Mouse (Mus musculus): ENCODE results near the gene Slc12a9.

Slc12a9 gene

GRCm38 (mm10) chr5:137333512-137334174, at the start of gene Slc12a9:
TSS of gene Slc12a9 (minus strand) at chr5:137333597.
- DNase-seq (ENCODE audit: low spot score in 2 of 2), result peak; percentile 89 to 97

- DNase-seq (ENCODE audit: low spot score in 2 of 2), result no peak
These were observed 47.8 kb upstream of the Slc12a9 start for GRCm38 (mm10) chr5:137381152-137381551.

GRCm38 (mm10) chr5:137377603-137378002, 44.2 kb upstream of the Slc12a9 start:
- DNase-seq (ENCODE audit: low spot score in 2 of 2), result no peak

GRCm38 (mm10) chr5:137377176-137377575, 43.8 kb upstream of the Slc12a9 start:
- DNase-seq (ENCODE audit: low spot score in 2 of 2), result no peak

GRCm38 (mm10) chr5:137376722-137377121, 43.3 kb upstream of the Slc12a9 start:
- no peak for DNase-seq (ENCODE audit: low spot score in 2 of 2)

GRCm38 (mm10) chr5:137376198-137376597, 42.8 kb upstream of the Slc12a9 start:
- DNase-seq (ENCODE audit: low spot score in 2 of 2), result no peak

- DNase-seq (ENCODE audit: low spot score in 2 of 2), result no peak
These were observed 42.2 kb upstream of the Slc12a9 start for GRCm38 (mm10) chr5:137375627-137376026.

- DNase-seq (ENCODE audit: low spot score in 2 of 2), result no peak
These were observed 41.2 kb upstream of the Slc12a9 start for GRCm38 (mm10) chr5:137374521-137375080.

- DNase-seq (ENCODE audit: low spot score in 2 of 2), result no peak
These were observed 40.1 kb upstream of the Slc12a9 start for GRCm38 (mm10) chr5:137373371-137373950.

GRCm38 (mm10) chr5:137369665-137370064, 36.3 kb upstream of the Slc12a9 start:
- DNase-seq (ENCODE audit: low spot score in 2 of 2), result no peak

GRCm38 (mm10) chr5:137358382-137358781, 25.0 kb upstream of the Slc12a9 start:
- DNase-seq (ENCODE audit: low spot score in 2 of 2), result no peak

- no peak for DNase-seq (ENCODE audit: low spot score in 2 of 2)
These were observed 20.7 kb upstream of the Slc12a9 start for GRCm38 (mm10) chr5:137354091-137354490.

- DNase-seq (ENCODE audit: low spot score in 2 of 2), result no peak
These were observed 18.9 kb upstream of the Slc12a9 start for GRCm38 (mm10) chr5:137352011-137352975.

- DNase-seq (ENCODE audit: low spot score in 2 of 2), result no peak
These were observed 18.0 kb upstream of the Slc12a9 start for GRCm38 (mm10) chr5:137351394-137351793.

- DNase-seq (ENCODE audit: low spot score in 2 of 2), result no peak
These were observed 17.6 kb upstream of the Slc12a9 start for GRCm38 (mm10) chr5:137351058-137351380.

GRCm38 (mm10) chr5:137350205-137351057, 17.0 kb upstream of the Slc12a9 start:
- DNase-seq (ENCODE audit: low spot score in 2 of 2), result no peak

GRCm38 (mm10) chr5:137349384-137350204, 16.2 kb upstream of the Slc12a9 start, which contains the start of gene Ephb4:
TSS of gene Ephb4 (plus strand) at chr5:137350109.
- DNase-seq (ENCODE audit: low spot score in 2 of 2), result peak; percentile 92 to 93

GRCm38 (mm10) chr5:137348482-137349383, 15.3 kb upstream of the Slc12a9 start:
- no peak for DNase-seq (ENCODE audit: low spot score in 2 of 2)

- DNase-seq (ENCODE audit: low spot score in 2 of 2), result no peak
These were observed 14.5 kb upstream of the Slc12a9 start for GRCm38 (mm10) chr5:137347856-137348255.
